Mouse (Mus musculus) colon, adult 2 months (tissue): Measurements from ENCODE around the gene P4ha1. TPM values are rescaled to one million over a fixed set of nuclear protein-coding genes. Genes with fewer than 3 reads are reported as not detected.

Experiments
- polyA plus RNA-seq: library from polyadenylated mRNA; depleted of rRNA; stranded (reverse); fragments of >200 nt; gene quantifications from 2 replicates; pipeline ENCODE4 v1.2.3, GENCODE M21; 2012; rRNA removed

Gene P4ha1
- polyA plus RNA-seq: 6.5 and 7.0 TPM in 2 replicates

GRCm38 (mm10) chr10:59323100-59323487, at the start of gene P4ha1:
P4ha1 (plus strand) TSS chr10:59323296.

GRCm38 (mm10) chr10:59395461-59395860, 72.4 kb downstream of the P4ha1 start, which contains the start of gene Gm10273:
Gm10273 (plus strand) TSS chr10:59395632.

GRCm38 (mm10) chr10:59402899-59403792, 80.0 kb downstream of the P4ha1 start, which contains the start of gene Pla2g12b:
Pla2g12b (plus strand) TSS chr10:59403660.

Other genes with a start within 250 kb of the P4ha1 start
- 3.7 and 4.4 TPM in 2 replicates for gene Sept10, start 101.4 kb upstream of the P4ha1 start, polyA plus RNA-seq
- gene Sowahc, start 101.3 kb upstream of the P4ha1 start, polyA plus RNA-seq: 15.1 and 16.6 TPM in 2 replicates
- 3.4 and 4.5 TPM in 2 replicates for gene Gm10273, start 72.3 kb downstream of the P4ha1 start, polyA plus RNA-seq
- gene Pla2g12b, start 80.4 kb downstream of the P4ha1 start, polyA plus RNA-seq: 1.7 and 2.5 TPM in 2 replicates
- gene Oit3, start 118.5 kb downstream of the P4ha1 start, polyA plus RNA-seq: 0.09 and 0.70 TPM in 2 replicates